8 mouse cellular contexts compared by ENCODE assay signal in the genomic region with DNA sequence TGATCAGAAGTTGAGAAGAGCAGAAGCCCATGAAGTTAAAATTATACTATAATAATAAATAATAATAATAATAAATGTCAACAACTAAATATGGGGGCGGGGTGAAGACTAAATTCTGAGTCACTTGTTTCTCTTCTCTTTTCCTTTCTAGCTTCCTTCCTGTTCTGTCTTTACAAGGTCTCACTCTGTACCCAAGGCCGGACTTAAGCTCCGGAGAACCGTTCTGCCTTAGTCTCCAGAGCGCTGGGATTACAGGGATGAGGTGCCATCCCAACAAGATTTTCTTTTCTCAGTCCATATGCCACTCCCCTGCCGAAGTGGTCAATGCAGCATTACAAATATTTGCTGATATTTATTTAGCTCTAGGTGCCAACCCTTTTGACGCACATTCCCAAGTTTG. TPM values are rescaled to one million over a fixed set of nuclear protein-coding genes. Genes with fewer than 3 reads are reported as not detected.
DNase-seq lines count a peak whose midpoint lies in the region; ATAC-seq lines count a peak whose summit lies in the region.

No protein-coding gene starts in this region.

- peak overlapping the region; percentile 89 for H3K4me3 ChIP-seq in forebrain, embryonic 10.5 days
- H3K4me3 ChIP-seq in limb, embryonic 12.5 days (replicated peaks) = peak overlapping the region; percentile 83
- peak overlapping the region; percentile 93 for H3K4me3 ChIP-seq in midbrain, embryonic 16.5 days (ENCODE audit: low read depth, low read length)

- no peaks in the 10 kb centered on the region for H3K9me3 ChIP-seq in forebrain, embryonic 10.5 days
- H3K9me3 ChIP-seq in limb, embryonic 12.5 days = no peaks in the 10 kb centered on the region
- no peaks in the 10 kb centered on the region for H3K9me3 ChIP-seq in midbrain, embryonic 16.5 days (replicated peaks; ENCODE audit: control insufficient read depth, low read length, poor library complexity, severe bottlenecking)

- H3K9ac ChIP-seq in limb, embryonic 12.5 days (replicated peaks) = peak overlapping the region; percentile 84
- peak overlapping the region; percentile 99 for H3K9ac ChIP-seq in midbrain, embryonic 16.5 days (ENCODE audit: low read depth, low read length)

- 24% methylated on average over 7 of the region's 7 CpGs for WGBS in forebrain, embryonic 10.5 days
- 20% methylated on average over 7 of the region's 7 CpGs for WGBS in limb, embryonic 12.5 days
- WGBS in midbrain, embryonic 16.5 days = 17% methylated on average over 7 of the region's 7 CpGs

- peak overlapping the region; percentile 95 for H3K4me2 ChIP-seq in limb, embryonic 12.5 days
- H3K4me2 ChIP-seq in midbrain, embryonic 16.5 days (ENCODE audit: low read length) = peak overlapping the region; percentile 81

- H3K36me3 ChIP-seq in forebrain, embryonic 10.5 days (replicated peaks) = no peaks in the 10 kb centered on the region
- H3K36me3 ChIP-seq in limb, embryonic 12.5 days = no peaks in the 10 kb centered on the region
- no peaks in the 10 kb centered on the region for H3K36me3 ChIP-seq in midbrain, embryonic 16.5 days (ENCODE audit: control insufficient read depth, insufficient read depth, low read length)

- peaks cover 14% of the 10 kb centered on the region for H3K27me3 ChIP-seq in forebrain, embryonic 10.5 days (ENCODE audit: poor library complexity, severe bottlenecking)
- peaks cover 3% of the 10 kb centered on the region; the same call in 1 of the 2 replicates for H3K27me3 ChIP-seq in limb, embryonic 12.5 days
- H3K27me3 ChIP-seq in midbrain, embryonic 16.5 days (ENCODE audit: control insufficient read depth, insufficient read depth, low read depth, low read length) = no peaks in the 10 kb centered on the region

- peak; percentile 20 for DNase-seq in adrenal gland, postnatal 10 days
- DNase-seq in adrenal gland, adult 8-10 months = no peak
- peak; percentile 35 for DNase-seq in 3T3-L1 (ENCODE audit: low read depth, low spot score)
- DNase-seq in forebrain, embryonic 10.5 days (ENCODE audit: extremely low spot score, low spot score) = no peak
- DNase-seq in layer of hippocampus, adult 9-11 months = no peak
- no peak for DNase-seq in ovary, adult 18-20 months (ENCODE audit: low spot score)

- peaks cover 36% of the 10 kb centered on the region for H3K4me1 ChIP-seq in forebrain, embryonic 10.5 days
- H3K4me1 ChIP-seq in limb, embryonic 12.5 days (replicated peaks) = peaks cover 19% of the 10 kb centered on the region
- peaks cover 30% of the 10 kb centered on the region for H3K4me1 ChIP-seq in midbrain, embryonic 16.5 days (ENCODE audit: control insufficient read depth, insufficient read depth, low read length)

- H3K27ac ChIP-seq in forebrain, embryonic 10.5 days = peak overlapping the region; percentile 95
- H3K27ac ChIP-seq in limb, embryonic 12.5 days = peak overlapping the region; percentile 83; the same call in 1 of the 2 replicates
- H3K27ac ChIP-seq in midbrain, embryonic 16.5 days (ENCODE audit: low read length) = peak overlapping the region; percentile 99

- no peak for ATAC-seq in limb, embryonic 12.5 days (ENCODE audit: insufficient number of reproducible peaks, insufficient read depth, low FRiP score, low TSS enrichment, low read depth)
- no peak for ATAC-seq in midbrain, embryonic 16.5 days

RNA-seq across cellular contexts. Expression of gene D1Ertd622e, which starts 0.5 kb away (rescaled TPM):
- 10 to 100 TPM; 18.1 to 18.2 TPM for total RNA-seq in adrenal gland, postnatal 10 days (2021)
- 10 to 100 TPM; 13.6 to 18.6 (median 15.3) TPM for total RNA-seq in adrenal gland, adult 8-10 months (2022)
- polyA plus RNA-seq in forebrain, embryonic 10.5 days (2016; fragmentation: Nextera tagmentation; extraction: Ambion mirVana) = 28.3 and 28.7 TPM in 2 replicates
- 13.2 and 14.7 TPM in 2 replicates for polyA plus RNA-seq in limb, embryonic 12.5 days (2016; fragmentation: Nextera tagmentation; extraction: Ambion mirVana)
- polyA plus RNA-seq in midbrain, embryonic 16.5 days (2015; fragmentation: Nextera tagmentation; extraction: Ambion mirVana) = 64.9 and 75.9 TPM in 2 replicates

Comparison
In these comparisons a context has a peak if more than half of its experiments do, and no peak if none do; other contexts are left out.
1. DNase-seq: peak in adrenal gland, postnatal 10 days (single experiment) and 3T3-L1 (single experiment); none in adrenal gland, adult 8-10 months (single experiment), forebrain, embryonic 10.5 days (single experiment), layer of hippocampus, adult 9-11 months (single experiment) and ovary, adult 18-20 months (single experiment).
2. Peak in every context shown above with its lines, with median percentiles within 50 percentile points of each other: H3K27ac ChIP-seq and H3K4me3 ChIP-seq.